Mouse (Mus musculus) spleen, adult 18-20 months (tissue): ENCODE results near the gene Ube2u.

ENCODE experiments used
- DNase-seq, 2 experiments: peaks; one replicate each; pipeline ENCODE4 v3.0.0; 2022; ENCODE audit warnings: mixed read lengths in 2 of 2

Gene Ube2u

DNA sequence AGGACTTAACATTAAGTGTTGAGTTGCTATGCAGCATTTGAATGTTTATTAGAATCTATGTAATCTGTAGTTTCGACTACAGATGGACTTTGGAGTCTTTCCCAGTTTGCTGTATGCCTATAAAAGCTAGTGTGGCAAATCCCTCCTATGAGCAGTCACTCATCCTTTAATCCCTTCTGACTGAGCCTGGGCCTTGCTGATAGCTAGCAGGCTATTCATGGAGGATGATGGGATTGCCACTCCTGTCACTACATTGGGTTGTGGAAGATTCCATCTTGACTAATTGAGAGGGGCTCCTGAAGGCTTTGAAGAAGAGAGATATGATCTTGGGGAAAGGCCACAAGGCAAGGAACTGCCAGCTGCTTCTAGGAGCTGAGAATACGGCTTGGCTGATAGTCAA is 74.6 kb downstream of the Ube2u start:
- no peak for DNase-seq

DNA sequence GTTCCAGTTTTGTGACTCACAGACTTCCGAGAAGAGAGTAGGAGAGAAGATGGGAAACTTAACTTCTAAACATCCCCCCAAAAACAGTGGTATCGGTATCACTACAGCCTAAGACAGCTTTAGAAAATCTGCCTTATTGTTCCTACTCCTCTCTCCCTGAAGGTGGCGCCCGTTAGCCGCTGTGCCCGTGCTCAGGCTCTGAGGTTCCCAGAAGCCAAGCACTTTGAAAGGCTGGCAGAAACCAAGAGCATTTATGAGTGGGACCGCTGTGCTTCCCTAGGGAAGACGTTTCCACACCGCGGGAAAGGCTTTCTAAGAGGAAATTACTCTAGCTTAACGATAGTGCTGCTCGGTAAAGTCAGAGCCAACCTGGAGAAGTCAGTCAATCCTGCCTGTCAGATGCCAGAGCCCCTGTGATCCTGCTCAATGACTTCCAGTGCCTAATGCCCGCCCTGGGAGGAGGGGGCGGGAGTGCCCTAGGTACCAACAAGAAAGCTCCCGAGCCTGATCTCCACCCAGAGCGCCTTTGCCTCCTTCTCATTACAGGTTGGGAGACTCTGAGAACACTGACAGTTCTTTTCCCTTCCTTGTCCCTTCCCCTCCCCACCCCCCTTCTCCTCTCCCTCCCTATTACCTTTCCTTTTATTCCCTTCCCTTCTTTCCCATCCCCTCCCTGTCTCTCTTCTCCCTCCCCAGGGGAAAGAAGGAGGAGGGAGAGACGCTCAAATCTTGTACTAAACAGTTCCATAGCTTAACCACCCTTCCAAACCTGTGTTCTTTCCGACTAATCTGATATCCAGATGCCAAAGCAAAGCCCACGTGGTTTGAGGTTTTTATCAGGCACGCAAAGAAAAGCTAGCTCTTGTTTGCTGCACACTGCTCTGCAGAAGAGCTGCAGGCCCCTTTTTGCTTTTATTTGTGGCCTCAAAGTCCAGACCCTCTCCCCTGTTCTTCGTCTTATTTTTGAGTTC is 109.9 kb downstream of the Ube2u start:
- no peak for DNase-seq

DNA sequence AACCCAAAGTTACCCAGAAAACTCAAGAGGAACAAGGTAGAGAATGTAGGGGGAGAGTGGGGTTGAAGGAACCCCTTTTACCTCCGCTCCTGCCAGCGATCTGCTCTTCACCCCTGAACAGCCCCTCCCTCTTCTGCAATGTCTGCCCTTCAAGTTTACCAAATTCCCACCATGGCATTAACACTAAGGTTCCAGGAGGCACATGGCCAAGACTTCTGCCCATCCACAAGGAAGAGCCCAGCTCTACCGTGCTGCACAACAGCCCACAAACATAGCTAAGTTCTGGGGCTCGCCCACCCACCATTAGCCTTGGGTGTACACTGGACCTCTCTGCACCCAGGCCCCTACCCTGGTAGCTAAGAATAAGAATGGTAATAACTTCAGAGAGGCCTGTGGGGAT is 117.1 kb downstream of the Ube2u start:
- DNase-seq = no peak

DNA sequence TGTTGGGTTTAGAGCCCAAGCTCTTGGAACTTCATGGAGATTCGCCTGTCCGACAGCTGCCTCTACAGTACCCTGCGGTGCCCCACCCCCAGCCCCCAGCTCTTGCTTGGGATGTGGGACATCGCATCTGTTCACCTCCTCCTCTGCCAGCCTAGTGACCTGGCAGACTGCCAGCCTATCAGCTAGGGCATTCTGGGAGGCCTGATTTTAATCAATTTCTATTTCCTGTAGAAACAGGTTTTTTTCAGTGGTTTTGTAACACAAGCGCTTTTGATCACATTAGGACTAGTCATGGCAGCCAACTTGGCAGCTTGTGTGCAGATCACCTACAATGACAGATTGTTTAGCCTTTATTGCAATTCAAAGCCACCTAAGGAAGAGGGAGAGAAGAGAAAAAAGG is 118.0 kb downstream of the Ube2u start:
- no peak for DNase-seq

DNA sequence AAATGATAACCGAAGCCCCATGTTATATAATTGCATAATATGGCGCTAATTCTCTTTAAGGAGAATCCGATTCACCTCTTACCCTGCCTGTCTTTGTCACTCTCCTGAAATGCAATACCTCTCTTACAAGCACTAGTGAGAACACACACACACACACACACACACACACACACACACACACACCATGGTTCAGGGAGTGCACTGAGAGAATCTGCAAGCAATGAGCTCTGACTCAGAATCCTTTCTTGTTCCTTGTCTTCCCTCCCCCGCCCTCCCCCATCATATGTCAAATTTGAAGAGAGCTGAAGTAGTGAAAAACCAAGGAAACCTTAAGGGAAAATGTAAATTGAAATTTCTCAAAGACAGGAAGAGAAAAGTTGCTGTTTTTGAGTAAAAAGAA is 118.4 kb downstream of the Ube2u start:
- DNase-seq = no peak
